Mouse (Mus musculus) lung, postnatal 14 days (tissue): ENCODE results near the gene C130073F10Rik.
"Not testable (repeated sequence)": the region's sequence is repeated elsewhere in the genome, so short reads cannot be mapped to it uniquely, and the experiment has no call there.

ENCODE experiments used
- DNase-seq: peaks from one replicate; pipeline ENCODE4 v3.0.0; 2021

C130073F10Rik gene

GRCm38 (mm10) chr4:101893656-101894420 lies at the start of gene C130073F10Rik:
C130073F10Rik (minus strand) TSS chr4:101893789.
- DNase-seq = no peak

DNA sequence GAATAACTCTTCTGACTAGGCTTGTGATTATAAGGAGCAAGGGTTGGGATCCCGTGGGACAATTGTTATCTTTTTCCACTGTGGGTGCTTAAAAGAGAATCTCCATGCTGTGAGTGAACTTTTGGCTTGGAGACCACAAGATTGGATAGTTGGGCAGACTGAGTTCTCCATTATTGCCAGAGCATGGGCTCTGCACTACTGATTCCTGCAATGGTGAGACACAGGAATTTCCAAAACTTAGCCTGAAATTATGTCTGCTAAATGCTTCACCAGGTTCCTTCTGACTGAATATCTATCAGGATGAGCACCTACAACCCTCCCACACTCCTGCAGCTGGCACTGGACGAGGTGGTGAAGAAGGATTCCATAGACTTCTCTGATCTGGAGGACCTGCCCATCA lies 46.5 kb upstream of the C130073F10Rik start, which contains the start of gene Gm12794:
TSS of gene Gm12794 (plus strand) at position 301 of the 400 bp plus-strand sequence.
- DNase-seq = not testable (repeated sequence)

DNA sequence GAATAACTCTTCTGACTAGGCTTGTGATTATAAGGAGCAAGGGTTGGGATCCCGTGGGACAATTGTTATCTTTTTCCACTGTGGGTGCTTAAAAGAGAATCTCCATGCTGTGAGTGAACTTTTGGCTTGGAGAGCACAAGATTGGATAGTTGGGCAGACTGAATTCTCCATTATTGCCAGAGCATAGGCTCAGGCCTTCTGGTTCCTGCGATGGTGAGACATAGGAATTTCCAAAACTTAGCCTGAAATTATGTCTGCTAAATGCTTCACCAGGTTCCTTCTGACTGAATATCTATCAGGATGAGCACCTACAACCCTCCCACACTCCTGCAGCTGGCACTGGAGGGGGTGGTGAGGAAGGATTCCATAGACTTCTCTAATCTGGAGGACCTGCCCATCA lies 15.2 kb upstream of the C130073F10Rik start, which contains the start of gene Gm12800:
TSS of gene Gm12800 (plus strand) at position 301 of the 400 bp plus-strand sequence.
- DNase-seq = not testable (repeated sequence)

DNA sequence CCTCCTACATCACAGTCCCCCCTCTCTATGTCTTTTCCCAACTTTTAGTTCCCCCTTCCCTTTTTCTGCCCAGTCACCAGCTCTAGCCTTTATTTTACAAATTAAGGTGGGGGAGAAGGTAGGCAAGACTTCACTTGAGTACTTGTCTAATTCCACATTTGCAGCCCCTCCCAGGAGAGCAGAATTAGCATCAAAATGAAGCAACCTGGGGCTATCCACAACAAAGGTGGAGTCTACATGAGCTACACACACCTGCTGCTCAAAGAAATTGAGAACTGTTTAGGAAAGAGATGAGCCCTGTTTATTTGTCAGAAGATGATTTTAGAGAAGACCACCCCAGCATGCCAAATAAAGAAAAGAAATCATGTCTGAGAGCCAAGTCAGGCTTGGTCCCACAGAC lies 4.2 kb downstream of the C130073F10Rik start:
- DNase-seq = no peak

- DNase-seq = no peak
Measured at GRCm38 (mm10) chr4:101883641-101884040, 9.9 kb downstream of the C130073F10Rik start.

DNA sequence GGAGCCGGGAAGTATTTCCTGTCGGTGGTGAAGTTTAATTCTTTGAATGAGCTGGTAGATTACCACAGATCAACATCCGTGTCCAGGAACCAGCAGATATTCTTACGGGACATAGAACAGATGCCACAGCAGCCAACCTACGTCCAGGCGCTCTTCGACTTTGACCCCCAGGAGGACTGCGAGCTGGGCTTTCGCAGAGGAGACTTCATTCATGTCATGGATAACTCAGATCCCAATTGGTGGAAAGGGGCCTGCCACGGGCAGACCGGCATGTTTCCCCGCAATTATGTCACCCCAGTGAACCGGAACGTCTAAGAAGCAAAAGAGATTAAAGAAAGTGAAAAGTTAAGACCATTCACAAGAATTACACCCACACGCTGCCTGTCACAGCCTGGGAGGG lies 17.9 kb downstream of the C130073F10Rik start:
- DNase-seq = not testable (repeated sequence)

DNA sequence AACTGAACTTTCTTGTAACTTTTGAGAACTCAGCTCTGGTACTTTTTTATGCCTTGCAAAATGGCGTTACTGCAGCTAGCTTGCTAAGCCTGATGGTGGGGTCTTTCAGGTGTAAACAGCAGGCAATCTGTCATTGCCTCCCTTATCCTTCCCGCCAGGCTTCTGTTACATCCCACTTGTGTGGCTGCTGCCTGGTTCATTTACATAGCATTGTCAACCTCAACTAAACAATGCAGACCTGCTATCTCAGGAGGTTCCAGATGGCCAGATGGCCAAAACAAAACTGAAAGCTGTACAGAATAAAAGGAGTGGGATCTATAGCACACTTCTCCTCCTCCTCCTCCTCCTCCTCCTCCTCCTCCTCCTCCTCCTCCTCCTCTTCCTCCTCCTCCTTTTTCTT lies 21.6 kb downstream of the C130073F10Rik start:
- not testable (repeated sequence) for DNase-seq

GRCm38 (mm10) chr4:101862289-101862688 lies 31.3 kb downstream of the C130073F10Rik start:
- DNase-seq = no peak

DNA sequence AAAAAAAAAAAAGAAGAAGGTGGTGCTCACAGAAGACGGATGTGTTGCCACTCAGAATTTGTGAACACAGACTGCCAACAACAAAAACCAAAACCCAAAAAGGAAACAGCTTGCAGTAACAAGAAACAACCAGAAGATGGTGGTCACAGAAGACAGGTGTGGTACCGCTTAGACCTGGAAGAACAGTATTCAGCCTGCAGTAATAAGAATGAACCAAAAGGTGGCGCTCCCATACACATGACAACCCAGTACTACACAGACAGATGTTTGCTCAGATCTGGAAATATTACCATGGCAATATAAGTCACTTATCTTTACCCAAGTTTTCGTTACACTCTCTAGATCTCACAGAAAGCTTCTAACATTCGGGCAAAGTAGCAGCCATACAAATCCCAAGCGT lies 32.7 kb downstream of the C130073F10Rik start:
- peak; percentile 10 for DNase-seq

GRCm38 (mm10) chr4:101850908-101851307 lies 42.7 kb downstream of the C130073F10Rik start:
- DNase-seq = no peak

DNA sequence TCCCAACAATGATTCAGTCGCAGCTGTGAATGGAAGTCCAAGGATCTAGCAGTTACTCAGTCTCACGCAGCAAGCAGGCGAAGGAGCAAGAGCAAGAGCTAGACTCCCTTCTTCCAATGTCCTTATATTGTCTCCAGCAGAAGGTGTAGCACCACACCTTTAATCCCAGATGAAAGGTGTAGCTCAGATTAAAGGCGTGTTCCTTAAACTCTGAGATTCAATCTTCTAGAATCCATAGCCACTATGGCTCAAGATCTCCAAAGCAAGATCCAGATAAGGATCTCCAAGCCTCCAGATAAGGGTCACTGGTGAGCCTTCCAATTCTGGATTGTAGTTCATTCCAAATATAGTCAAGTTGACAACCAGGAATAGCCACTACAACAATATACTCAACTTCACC lies 49.7 kb downstream of the C130073F10Rik start, which contains the start of gene B020004J07Rik:
TSS of gene B020004J07Rik (minus strand) at position 101 of the 400 bp plus-strand sequence.
- not testable (repeated sequence) for DNase-seq
